Comparison of ENCODE assay signal across 20 mouse cellular contexts in genomic region chr19:58486686-58487085, GRCm38 (mm10). TPM values are rescaled to one million over a fixed set of nuclear protein-coding genes. Genes with fewer than 3 reads are reported as not detected.
DNase-seq lines count a peak whose midpoint lies in the region; ATAC-seq lines count a peak whose summit lies in the region.
"Had no signal": no experiment of that assay in that cellular context is flagged by ENCODE, and none has a peak within 500 bp of the region (broad histone marks: within the 10 kb centered on the region; RNA-seq: fewer than 3 reads in every experiment).

No protein-coding gene starts in this region.

- no peaks in the 10 kb centered on the region for H3K4me1 ChIP-seq in intestine, embryonic 15.5 days (replicated peaks)
- H3K4me1 ChIP-seq in intestine, embryonic 16.5 days (ENCODE audit: control insufficient read depth, insufficient read depth, low read length) = no peaks in the 10 kb centered on the region
- H3K4me1 ChIP-seq in midbrain, embryonic 11.5 days (ENCODE audit: control insufficient read depth, insufficient read depth, low read length) = no peaks in the 10 kb centered on the region
- no peaks in the 10 kb centered on the region for H3K4me1 ChIP-seq in midbrain, embryonic 15.5 days
- H3K4me1 ChIP-seq in embryonic facial prominence, embryonic 14.5 days (ENCODE audit: control insufficient read depth, insufficient read depth, low read length) = peaks cover 7% of the 10 kb centered on the region; the same call in 1 of the 2 replicates
- no peaks in the 10 kb centered on the region for H3K4me1 ChIP-seq in forebrain, embryonic 12.5 days
- H3K4me1 ChIP-seq: hindbrain, embryonic 15.5 days had no signal

- ATAC-seq in intestine, embryonic 15.5 days = no peak
- no peak for ATAC-seq in intestine, embryonic 16.5 days
- no peak for ATAC-seq in midbrain, embryonic 11.5 days (ENCODE audit: low FRiP score)
- no peak for ATAC-seq in midbrain, embryonic 15.5 days (replicated peaks)
- no peak for ATAC-seq in embryonic facial prominence, embryonic 14.5 days (ENCODE audit: low read depth)
- ATAC-seq in forebrain, embryonic 12.5 days (ENCODE audit: low FRiP score) = no peak
- ATAC-seq: forebrain, embryonic 14.5 days had no signal

- no peak overlapping the region for H3K9ac ChIP-seq in intestine, embryonic 15.5 days
- no peak overlapping the region for H3K9ac ChIP-seq in intestine, embryonic 16.5 days (ENCODE audit: low read depth, low read length)
- H3K9ac ChIP-seq in midbrain, embryonic 11.5 days (ENCODE audit: low read length) = no peak overlapping the region
- H3K9ac ChIP-seq in midbrain, embryonic 15.5 days = no peak overlapping the region
- H3K9ac ChIP-seq in embryonic facial prominence, embryonic 14.5 days (ENCODE audit: low read depth, low read length) = no peak overlapping the region
- no peak overlapping the region for H3K9ac ChIP-seq in forebrain, embryonic 12.5 days
- H3K9ac ChIP-seq: embryonic facial prominence, embryonic 12.5 days; heart, embryonic 13.5 days; hindbrain, embryonic 15.5 days had no signal

- H3K4me3 ChIP-seq in intestine, embryonic 15.5 days (replicated peaks) = no peak overlapping the region
- no peak overlapping the region for H3K4me3 ChIP-seq in intestine, embryonic 16.5 days (ENCODE audit: low read length)
- no peak overlapping the region for H3K4me3 ChIP-seq in midbrain, embryonic 11.5 days (ENCODE audit: low read depth, low read length)
- H3K4me3 ChIP-seq in midbrain, embryonic 15.5 days = no peak overlapping the region
- H3K4me3 ChIP-seq in embryonic facial prominence, embryonic 14.5 days (ENCODE audit: low read depth, low read length) = no peak overlapping the region
- no peak overlapping the region for H3K4me3 ChIP-seq in forebrain, embryonic 12.5 days (replicated peaks)
- H3K4me3 ChIP-seq: embryonic facial prominence, embryonic 12.5 days; gastrocnemius, adult 2 months; heart, embryonic 13.5 days; hindbrain, embryonic 15.5 days had no signal

- H3K27me3 ChIP-seq in intestine, embryonic 15.5 days (replicated peaks) = no peaks in the 10 kb centered on the region
- no peaks in the 10 kb centered on the region for H3K27me3 ChIP-seq in intestine, embryonic 16.5 days (replicated peaks; ENCODE audit: control insufficient read depth, insufficient read depth, low read length)
- H3K27me3 ChIP-seq in midbrain, embryonic 11.5 days (ENCODE audit: control insufficient read depth, insufficient read depth, low read length) = no peaks in the 10 kb centered on the region
- H3K27me3 ChIP-seq in midbrain, embryonic 15.5 days (replicated peaks) = no peaks in the 10 kb centered on the region
- no peaks in the 10 kb centered on the region for H3K27me3 ChIP-seq in embryonic facial prominence, embryonic 14.5 days (replicated peaks; ENCODE audit: control insufficient read depth, insufficient read depth, low read length)
- no peaks in the 10 kb centered on the region for H3K27me3 ChIP-seq in forebrain, embryonic 12.5 days
- H3K27me3 ChIP-seq: CH12.LX; embryonic facial prominence, embryonic 12.5 days; heart, embryonic 13.5 days; hindbrain, embryonic 15.5 days had no signal

- H3K4me2 ChIP-seq in intestine, embryonic 15.5 days (replicated peaks) = no peak overlapping the region
- no peak overlapping the region for H3K4me2 ChIP-seq in intestine, embryonic 16.5 days (ENCODE audit: low read depth, low read length)
- H3K4me2 ChIP-seq in midbrain, embryonic 11.5 days = no peak overlapping the region
- H3K4me2 ChIP-seq in midbrain, embryonic 15.5 days = no peak overlapping the region
- H3K4me2 ChIP-seq in embryonic facial prominence, embryonic 14.5 days (ENCODE audit: low read depth, low read length) = no peak overlapping the region
- H3K4me2 ChIP-seq in forebrain, embryonic 12.5 days = no peak overlapping the region
- H3K4me2 ChIP-seq: embryonic facial prominence, embryonic 12.5 days; heart, embryonic 13.5 days; hindbrain, embryonic 15.5 days had no signal

- WGBS in intestine, embryonic 15.5 days = 51% methylated on average over 2 of the region's 2 CpGs
- 38% methylated on average over 2 of the region's 2 CpGs for WGBS in intestine, embryonic 16.5 days
- 67% methylated on average over 2 of the region's 2 CpGs for WGBS in midbrain, embryonic 11.5 days
- WGBS in midbrain, embryonic 15.5 days = 60% methylated on average over 2 of the region's 2 CpGs
- WGBS in embryonic facial prominence, embryonic 14.5 days = 26% methylated on average over 2 of the region's 2 CpGs
- 65% methylated on average over 2 of the region's 2 CpGs for WGBS in forebrain, embryonic 12.5 days

- H3K27ac ChIP-seq in intestine, embryonic 15.5 days = peak overlapping the region; percentile 15; the same call in 1 of the 2 replicates
- no peak overlapping the region for H3K27ac ChIP-seq in intestine, embryonic 16.5 days (ENCODE audit: low read length)
- H3K27ac ChIP-seq in midbrain, embryonic 11.5 days (ENCODE audit: low read depth, low read length) = no peak overlapping the region
- no peak overlapping the region for H3K27ac ChIP-seq in midbrain, embryonic 15.5 days
- no peak overlapping the region for H3K27ac ChIP-seq in embryonic facial prominence, embryonic 14.5 days (replicated peaks; ENCODE audit: low read depth, low read length)
- H3K27ac ChIP-seq in forebrain, embryonic 12.5 days = no peak overlapping the region
- H3K27ac ChIP-seq: embryonic facial prominence, embryonic 12.5 days; gastrocnemius, adult 2 months; heart, embryonic 13.5 days; hindbrain, embryonic 15.5 days had no signal

- H3K9me3 ChIP-seq in intestine, embryonic 15.5 days = no peaks in the 10 kb centered on the region
- H3K9me3 ChIP-seq in intestine, embryonic 16.5 days (ENCODE audit: control insufficient read depth, low read length) = no peaks in the 10 kb centered on the region
- H3K9me3 ChIP-seq in midbrain, embryonic 11.5 days (ENCODE audit: control insufficient read depth, low read length) = no peaks in the 10 kb centered on the region; the same call in 1 of the 2 replicates
- H3K9me3 ChIP-seq in midbrain, embryonic 15.5 days = no peaks in the 10 kb centered on the region
- H3K9me3 ChIP-seq in embryonic facial prominence, embryonic 14.5 days (ENCODE audit: control insufficient read depth, low read length) = peaks cover 20% of the 10 kb centered on the region; the same call in 1 of the 2 replicates
- H3K9me3 ChIP-seq in forebrain, embryonic 12.5 days = no peaks in the 10 kb centered on the region
- H3K9me3 ChIP-seq: embryonic facial prominence, embryonic 12.5 days; hindbrain, embryonic 15.5 days had no signal

- DNase-seq in midbrain, embryonic 11.5 days (ENCODE audit: low spot score, missing footprints) = peak; percentile 54
- DNase-seq in embryonic facial prominence, embryonic 14.5 days (ENCODE audit: low spot score) = peak; percentile 52
- DNase-seq: adrenal gland, adult 8-10 months; adrenal gland, postnatal 36 days; cerebellum, adult 2 months; cerebellum, postnatal 10 days; gastrocnemius, adult 2 months; gastrocnemius, postnatal 25 days; heart, postnatal 36 days had no signal

- H3K36me3 ChIP-seq in intestine, embryonic 15.5 days = no peaks in the 10 kb centered on the region
- no peaks in the 10 kb centered on the region for H3K36me3 ChIP-seq in intestine, embryonic 16.5 days (ENCODE audit: control insufficient read depth, insufficient read depth, low read length)
- no peaks in the 10 kb centered on the region for H3K36me3 ChIP-seq in midbrain, embryonic 11.5 days (ENCODE audit: control insufficient read depth, insufficient read depth, low read length)
- no peaks in the 10 kb centered on the region for H3K36me3 ChIP-seq in midbrain, embryonic 15.5 days (replicated peaks)
- no peaks in the 10 kb centered on the region for H3K36me3 ChIP-seq in embryonic facial prominence, embryonic 14.5 days (ENCODE audit: control insufficient read depth, insufficient read depth, low read length)
- H3K36me3 ChIP-seq in forebrain, embryonic 12.5 days (replicated peaks) = no peaks in the 10 kb centered on the region
- H3K36me3 ChIP-seq: embryonic facial prominence, embryonic 12.5 days; heart, embryonic 13.5 days; hindbrain, embryonic 15.5 days had no signal

RNA-seq across cellular contexts. Expression of gene Ccdc172, which starts 25.1 kb away (rescaled TPM):
- polyA plus RNA-seq in intestine, embryonic 15.5 days (2015; fragmentation: Nextera tagmentation; extraction: Ambion mirVana) = not detected in 2 replicates
- polyA plus RNA-seq in intestine, embryonic 16.5 days (2015; fragmentation: Nextera tagmentation; extraction: Ambion mirVana) = not detected in 2 replicates
- polyA plus RNA-seq in midbrain, embryonic 11.5 days (2014; fragmentation: Nextera tagmentation; extraction: Ambion mirVana) = not detected in 2 replicates
- polyA plus RNA-seq in midbrain, embryonic 15.5 days (2015; fragmentation: Nextera tagmentation; extraction: Ambion mirVana) = not detected in 2 replicates
- not detected in 2 replicates for polyA plus RNA-seq in embryonic facial prominence, embryonic 14.5 days (2014; fragmentation: Nextera tagmentation; extraction: Ambion mirVana)
- not detected in 2 replicates for polyA plus RNA-seq in forebrain, embryonic 12.5 days (2016; fragmentation: Nextera tagmentation; extraction: Ambion mirVana)
- polyA plus RNA-seq: cerebellum, adult 2 months; embryonic facial prominence, embryonic 12.5 days; forebrain, embryonic 14.5 days; heart, embryonic 13.5 days; heart, postnatal 0 days; hindbrain, embryonic 11.5 days; hindbrain, embryonic 15.5 days had no signal

RNA-seq across cellular contexts. Expression of gene Gfra1, which starts 31.0 kb away (rescaled TPM):
- 20.6 and 22.3 TPM in 2 replicates for polyA plus RNA-seq in intestine, embryonic 15.5 days (2015; fragmentation: Nextera tagmentation; extraction: Ambion mirVana)
- 12.9 and 13.3 TPM in 2 replicates for polyA plus RNA-seq in intestine, embryonic 16.5 days (2015; fragmentation: Nextera tagmentation; extraction: Ambion mirVana)
- polyA plus RNA-seq in midbrain, embryonic 11.5 days (2014; fragmentation: Nextera tagmentation; extraction: Ambion mirVana) = 26.7 and 28.5 TPM in 2 replicates
- 42.6 and 44.0 TPM in 2 replicates for polyA plus RNA-seq in midbrain, embryonic 15.5 days (2015; fragmentation: Nextera tagmentation; extraction: Ambion mirVana)
- polyA plus RNA-seq in embryonic facial prominence, embryonic 14.5 days (2014; fragmentation: Nextera tagmentation; extraction: Ambion mirVana) = 22.5 and 25.0 TPM in 2 replicates
- polyA plus RNA-seq in forebrain, embryonic 12.5 days (2016; fragmentation: Nextera tagmentation; extraction: Ambion mirVana) = 16.7 and 23.9 TPM in 2 replicates
